Mouse (Mus musculus) gonadal fat pad, adult 2 months (tissue): Measurements from ENCODE around the gene Gm45623. TPM values are rescaled to one million over a fixed set of nuclear protein-coding genes. Genes with fewer than 3 reads are reported as not detected.

Source experiments
- DNase-seq: peaks from one replicate; pipeline ENCODE4 v3.0.0-alpha.2; 2012; ENCODE audit warnings: low read depth
- polyA plus RNA-seq: library from polyadenylated mRNA; depleted of rRNA; stranded (reverse); fragments of >200 nt; gene quantifications from 2 replicates; pipeline ENCODE4 v1.2.3, GENCODE M21; 2012; rRNA removed

The Gm45623 gene
- 0.11 TPM in 1 of 2 replicates, not detected in the other for polyA plus RNA-seq

- DNase-seq: no peak
Observed at GRCm38 (mm10) chr13:56753192-56753951, at the start of gene Gm45623. Gm45623 (minus strand) TSS chr13:56753827.

- no peak for DNase-seq
Observed at GRCm38 (mm10) chr13:56797459-56797858, 43.8 kb upstream of the Gm45623 start.

- no peak for DNase-seq
Observed at GRCm38 (mm10) chr13:56795501-56795900, 41.9 kb upstream of the Gm45623 start.

GRCm38 (mm10) chr13:56794441-56794840 lies 40.8 kb upstream of the Gm45623 start:
- no peak for DNase-seq

GRCm38 (mm10) chr13:56792844-56793243 lies 39.2 kb upstream of the Gm45623 start:
- no peak for DNase-seq

- DNase-seq: no peak
Observed at GRCm38 (mm10) chr13:56790683-56791082, 37.1 kb upstream of the Gm45623 start.

GRCm38 (mm10) chr13:56782621-56783020 lies 29.0 kb upstream of the Gm45623 start:
- no peak for DNase-seq

- no peak for DNase-seq
Observed at GRCm38 (mm10) chr13:56781697-56782096, 28.1 kb upstream of the Gm45623 start.

GRCm38 (mm10) chr13:56780746-56781469 lies 27.3 kb upstream of the Gm45623 start:
- no peak for DNase-seq

- DNase-seq: no peak
Observed at GRCm38 (mm10) chr13:56774304-56774703, 20.7 kb upstream of the Gm45623 start.

GRCm38 (mm10) chr13:56773262-56773870 lies 19.7 kb upstream of the Gm45623 start:
- DNase-seq: no peak

GRCm38 (mm10) chr13:56772592-56772991 lies 19.0 kb upstream of the Gm45623 start:
- no peak for DNase-seq

- no peak for DNase-seq
Observed at GRCm38 (mm10) chr13:56770786-56771185, 17.2 kb upstream of the Gm45623 start.

GRCm38 (mm10) chr13:56770136-56770578 lies 16.5 kb upstream of the Gm45623 start:
- no peak for DNase-seq

GRCm38 (mm10) chr13:56769431-56769830 lies 15.8 kb upstream of the Gm45623 start:
- DNase-seq: no peak

- DNase-seq: no peak
Observed at GRCm38 (mm10) chr13:56766211-56766610, 12.6 kb upstream of the Gm45623 start.

GRCm38 (mm10) chr13:56765284-56766032 lies 11.8 kb upstream of the Gm45623 start:
- DNase-seq: no peak

GRCm38 (mm10) chr13:56762446-56763229 lies 9.0 kb upstream of the Gm45623 start:
- DNase-seq: no peak

GRCm38 (mm10) chr13:56758492-56758891 lies 4.9 kb upstream of the Gm45623 start:
- DNase-seq: no peak

GRCm38 (mm10) chr13:56757201-56757600 lies 3.6 kb upstream of the Gm45623 start:
- no peak for DNase-seq

- DNase-seq: peak; percentile 52
Observed at GRCm38 (mm10) chr13:56755871-56756270, 2.2 kb upstream of the Gm45623 start.
